Mouse (Mus musculus) limb, embryonic 12.5 days (tissue): ENCODE data around the gene Net1. TPM values are rescaled to one million over a fixed set of nuclear protein-coding genes. Genes with fewer than 3 reads are reported as not detected.
A peak's percentile ranks its signal among the peaks of the same experiment; 100 is the strongest.

Experiments used
- ATAC-seq: fragments of 200-750 bp; cut with Nextera tagmentation; 2 replicates; pipeline ENCODE4 v1.8.0; 2017; ENCODE audit warnings: low read depth, moderate TSS enrichment; ENCODE audit not compliant: insufficient number of reproducible peaks, insufficient read depth, low FRiP score, low TSS enrichment
- H3K27ac ChIP-seq: fragments of 300-500 bp; sonication (generic); 2 replicates; pipeline ENCODE4 v1.5.1; 2016; ENCODE audit warnings: mild to moderate bottlenecking, moderate library complexity
- H3K27me3 ChIP-seq: fragments of 300-500 bp; sonication (generic); 2 replicates; pipeline ENCODE4 v1.6.1; 2016; ENCODE audit warnings: mild to moderate bottlenecking, moderate library complexity
- H3K36me3 ChIP-seq: fragments of 300-500 bp; sonication (generic); 2 replicates; pipeline ENCODE4 v1.6.1; 2016; ENCODE audit warnings: mild to moderate bottlenecking, moderate library complexity
- H3K4me1 ChIP-seq: fragments of 300-500 bp; sonication (generic); replicated peaks from 2 replicates; pipeline ENCODE4 v1.6.1; 2016
- H3K4me2 ChIP-seq: fragments of 300-500 bp; sonication (generic); 2 replicates; pipeline ENCODE4 v1.6.1; 2016; ENCODE audit warnings: mild to moderate bottlenecking, moderate library complexity
- H3K4me3 ChIP-seq: fragments of 300-500 bp; sonication (generic); replicated peaks from 2 replicates; pipeline ENCODE4 v1.5.1; 2016; ENCODE audit warnings: mild to moderate bottlenecking
- H3K9ac ChIP-seq: fragments of 300-500 bp; sonication (generic); replicated peaks from 2 replicates; pipeline ENCODE4 v1.6.1; 2016; ENCODE audit warnings: mild to moderate bottlenecking, moderate library complexity
- H3K9me3 ChIP-seq: fragments of 300-500 bp; sonication (generic); 2 replicates; pipeline ENCODE4 v1.6.1; 2016; ENCODE audit warnings: mild to moderate bottlenecking, moderate library complexity
- WGBS: fragments of 180-500 bp; shearing (Covaris S2); methylation state at CpG from one replicate; pipeline ENCODE4 v1.1.7; 2016; 5-methylcytosine and 5-hydroxymethylcytosine counted together
- polyA plus RNA-seq: library from polyadenylated mRNA; unstranded; fragments of >200 nt; fragmentation: Nextera tagmentation; extraction: Ambion mirVana; gene quantifications from 2 replicates; pipeline ENCODE4 v1.2.1, GENCODE M21; 2016

Net1 gene
- polyA plus RNA-seq, 1 experiment from 2014 or later: 130 TPM

- WGBS: 34% methylated on average over 8 of the region's 8 CpGs
- peak overlapping the region; percentile 69 for H3K4me2 ChIP-seq
- peak overlapping the region; percentile 24; the same call in 1 of the 2 replicates for H3K27ac ChIP-seq
- ATAC-seq: peak; percentile 48
- H3K9me3 ChIP-seq: no peaks in the 10 kb centered on the region
- no peak overlapping the region for H3K9ac ChIP-seq
- H3K4me1 ChIP-seq: peaks cover 24% of the 10 kb centered on the region
- H3K27me3 ChIP-seq: no peaks in the 10 kb centered on the region
- H3K4me3 ChIP-seq: peak overlapping the region; percentile 17
- H3K36me3 ChIP-seq: peaks cover 45% of the 10 kb centered on the region
Observed at GRCm38 (mm10) chr13:3890061-3890460, 28.0 kb downstream of the Net1 start.

DNA sequence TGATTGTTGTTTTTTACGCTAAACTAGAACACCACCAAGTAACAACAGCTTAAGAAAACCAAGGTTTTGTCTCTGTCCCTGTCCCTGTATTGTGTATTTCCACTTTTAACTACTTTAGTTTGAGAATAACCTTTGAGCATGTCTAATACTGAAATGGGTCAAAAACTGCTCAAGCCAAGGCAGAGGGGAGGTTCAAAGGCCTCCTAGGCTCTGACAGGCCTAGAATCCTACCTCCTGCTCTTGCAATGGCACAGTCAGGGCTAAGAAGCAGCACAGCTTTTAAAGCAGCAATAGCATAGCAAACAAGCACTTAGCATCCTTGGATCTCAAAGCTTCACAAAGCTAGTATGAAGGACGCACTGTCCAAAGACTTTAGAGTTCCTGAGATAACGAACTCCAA lies 28.9 kb downstream of the Net1 start:
- no peak overlapping the region for H3K27ac ChIP-seq
- no peaks in the 10 kb centered on the region for H3K9me3 ChIP-seq
- WGBS: 91% methylated on average over 3 of the region's 3 CpGs
- no peaks in the 10 kb centered on the region for H3K27me3 ChIP-seq
- H3K4me1 ChIP-seq: peaks cover 17% of the 10 kb centered on the region
- 0 out of 2 replicates have a peak overlapping the region, but pooled peaks have one; percentile 2 for H3K4me2 ChIP-seq
- H3K36me3 ChIP-seq: peaks cover 54% of the 10 kb centered on the region
- no peak for ATAC-seq
- H3K4me3 ChIP-seq: no peak overlapping the region
- H3K9ac ChIP-seq: no peak overlapping the region

DNA sequence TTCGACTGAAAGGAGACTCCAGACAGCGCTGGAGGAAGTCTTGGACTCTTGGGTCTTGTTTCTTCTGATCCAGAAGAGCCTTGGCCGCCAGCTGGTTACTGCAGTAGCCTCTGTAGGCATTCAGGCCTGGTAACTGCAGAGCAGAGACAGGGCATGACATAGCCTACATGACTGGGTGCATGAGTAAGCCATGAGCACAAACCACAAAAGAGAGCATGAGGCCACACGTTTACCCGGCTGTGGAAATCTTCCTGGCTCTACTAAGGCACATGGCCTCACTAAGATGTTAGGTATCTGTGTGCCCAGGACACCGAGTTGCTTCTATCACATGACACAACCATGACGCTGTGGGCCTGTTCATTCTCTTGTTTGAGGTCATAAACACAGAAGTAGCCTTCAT lies 31.4 kb downstream of the Net1 start:
- WGBS: 94% methylated on average over 7 of the region's 7 CpGs
- H3K9ac ChIP-seq: no peak overlapping the region
- no peak overlapping the region for H3K27ac ChIP-seq
- no peak overlapping the region for H3K4me3 ChIP-seq
- ATAC-seq: no peak
- H3K36me3 ChIP-seq: peaks cover 79% of the 10 kb centered on the region
- H3K9me3 ChIP-seq: no peaks in the 10 kb centered on the region
- H3K4me2 ChIP-seq: no peak overlapping the region
- peaks cover 8% of the 10 kb centered on the region for H3K4me1 ChIP-seq
- H3K27me3 ChIP-seq: no peaks in the 10 kb centered on the region

DNA sequence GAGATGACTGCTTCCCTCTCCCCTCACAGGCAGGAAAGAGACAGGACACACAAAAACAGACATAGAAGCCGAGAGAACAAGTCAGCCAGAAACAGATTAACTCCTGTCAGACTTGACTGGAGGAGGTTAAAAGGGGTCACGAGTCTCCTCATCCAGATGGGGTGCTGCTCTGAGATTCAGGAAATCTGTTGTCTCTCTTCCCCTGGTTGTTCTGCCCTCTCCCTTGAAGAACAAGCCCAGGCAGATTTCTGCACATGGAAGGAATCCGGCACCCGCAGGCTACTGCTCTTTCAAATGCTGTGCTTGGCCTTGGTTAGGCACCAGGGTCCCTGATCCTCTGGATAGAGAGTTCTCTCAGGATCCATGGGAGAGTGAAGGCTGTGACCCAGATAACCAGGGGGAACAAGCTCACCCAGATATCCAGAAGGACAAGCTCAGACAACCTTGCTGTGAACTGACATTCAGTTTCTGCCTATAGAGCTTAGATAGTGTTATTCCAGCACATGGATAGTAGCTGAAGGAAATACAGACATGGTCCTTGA lies 40.3 kb downstream of the Net1 start:
- H3K4me2 ChIP-seq: no peak overlapping the region
- H3K27ac ChIP-seq: peak overlapping the region; percentile 62; the same call in 1 of the 2 replicates
- 0 out of 2 replicates have a peak, but pooled peaks cover 3% of the 10 kb centered on the region for H3K9me3 ChIP-seq
- no peaks in the 10 kb centered on the region for H3K4me1 ChIP-seq
- no peaks in the 10 kb centered on the region for H3K27me3 ChIP-seq
- no peak overlapping the region for H3K4me3 ChIP-seq
- H3K36me3 ChIP-seq: peaks cover 25% of the 10 kb centered on the region
- ATAC-seq: 0 out of 2 replicates have a peak, but pooled peaks have one; percentile 8
- WGBS: 51% methylated on average over 4 of the region's 4 CpGs
- no peak overlapping the region for H3K9ac ChIP-seq

GRCm38 (mm10) chr13:3877185-3877584 lies 40.8 kb downstream of the Net1 start:
- peak; percentile 13; the same call in 1 of the 2 replicates for ATAC-seq
- WGBS: 70% methylated on average over 6 of the region's 6 CpGs
- Histone ChIP-seq H3K27me3 (no peaks in the 10 kb centered on the region), H3K36me3 (peaks cover 19% of the 10 kb centered on the region), H3K9ac (no peak overlapping the region), H3K9me3 (0 out of 2 replicates have a peak, but pooled peaks cover 3% of the 10 kb centered on the region), H3K4me1 (no peaks in the 10 kb centered on the region), H3K4me2 (no peak overlapping the region), H3K4me3 (no peak overlapping the region), H3K27ac (peak overlapping the region; percentile 62; the same call in 1 of the 2 replicates)

GRCm38 (mm10) chr13:3876448-3876847 lies 41.6 kb downstream of the Net1 start:
- 0 out of 2 replicates have a peak, but pooled peaks cover 3% of the 10 kb centered on the region for H3K9me3 ChIP-seq
- no peak overlapping the region for H3K9ac ChIP-seq
- H3K4me1 ChIP-seq: no peaks in the 10 kb centered on the region
- H3K27me3 ChIP-seq: no peaks in the 10 kb centered on the region
- H3K4me3 ChIP-seq: no peak overlapping the region
- ATAC-seq: no peak
- H3K27ac ChIP-seq: peak overlapping the region; percentile 29; the same call in 1 of the 2 replicates
- H3K4me2 ChIP-seq: no peak overlapping the region
- WGBS: 82% methylated on average over 6 of the region's 6 CpGs
- H3K36me3 ChIP-seq: peaks cover 12% of the 10 kb centered on the region

DNA sequence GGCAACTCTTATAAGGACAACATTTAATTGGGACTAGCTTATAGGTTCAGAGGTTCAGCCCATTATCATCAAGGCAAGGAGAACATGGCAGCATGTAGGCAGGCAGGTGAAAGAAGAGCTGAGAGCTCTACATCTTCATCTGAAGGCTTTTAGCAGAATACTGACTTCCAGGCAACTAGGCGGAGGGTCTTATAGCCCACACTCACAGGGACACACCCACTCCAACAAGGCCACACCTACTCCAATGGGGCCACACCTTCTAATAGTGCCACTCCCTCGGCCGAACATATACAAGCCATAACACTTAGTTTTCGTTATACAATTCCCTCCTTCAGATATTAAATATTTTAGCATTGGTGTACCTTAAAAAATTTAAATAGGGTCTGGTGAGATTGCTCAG lies 45.2 kb downstream of the Net1 start:
- ATAC-seq: no peak
- Histone ChIP-seq H3K27me3 (no peaks in the 10 kb centered on the region), H3K9ac (no peak overlapping the region), H3K27ac (no peak overlapping the region), H3K4me1 (no peaks in the 10 kb centered on the region), H3K4me3 (no peak overlapping the region), H3K9me3 (0 out of 2 replicates have a peak, but pooled peaks cover 3% of the 10 kb centered on the region), H3K4me2 (no peak overlapping the region), H3K36me3 (no peaks in the 10 kb centered on the region)
- WGBS: 90% methylated on average over 4 of the region's 4 CpGs

- Histone ChIP-seq H3K36me3 (no peaks in the 10 kb centered on the region), H3K27me3 (no peaks in the 10 kb centered on the region), H3K9ac (no peak overlapping the region), H3K4me3 (no peak overlapping the region), H3K4me2 (no peak overlapping the region), H3K9me3 (0 out of 2 replicates have a peak, but pooled peaks cover 3% of the 10 kb centered on the region), H3K27ac (no peak overlapping the region), H3K4me1 (no peaks in the 10 kb centered on the region)
- ATAC-seq: no peak
Observed at GRCm38 (mm10) chr13:3869901-3870300, 48.1 kb downstream of the Net1 start.

GRCm38 (mm10) chr13:3867158-3867557 lies 50.9 kb downstream of the Net1 start:
- Histone ChIP-seq H3K4me1 (no peaks in the 10 kb centered on the region), H3K27me3 (no peaks in the 10 kb centered on the region), H3K4me3 (no peak overlapping the region), H3K36me3 (no peaks in the 10 kb centered on the region), H3K9ac (no peak overlapping the region), H3K27ac (no peak overlapping the region), H3K9me3 (no peaks in the 10 kb centered on the region), H3K4me2 (no peak overlapping the region)
- 91% methylated on average over 6 of the region's 6 CpGs for WGBS
- no peak for ATAC-seq

DNA sequence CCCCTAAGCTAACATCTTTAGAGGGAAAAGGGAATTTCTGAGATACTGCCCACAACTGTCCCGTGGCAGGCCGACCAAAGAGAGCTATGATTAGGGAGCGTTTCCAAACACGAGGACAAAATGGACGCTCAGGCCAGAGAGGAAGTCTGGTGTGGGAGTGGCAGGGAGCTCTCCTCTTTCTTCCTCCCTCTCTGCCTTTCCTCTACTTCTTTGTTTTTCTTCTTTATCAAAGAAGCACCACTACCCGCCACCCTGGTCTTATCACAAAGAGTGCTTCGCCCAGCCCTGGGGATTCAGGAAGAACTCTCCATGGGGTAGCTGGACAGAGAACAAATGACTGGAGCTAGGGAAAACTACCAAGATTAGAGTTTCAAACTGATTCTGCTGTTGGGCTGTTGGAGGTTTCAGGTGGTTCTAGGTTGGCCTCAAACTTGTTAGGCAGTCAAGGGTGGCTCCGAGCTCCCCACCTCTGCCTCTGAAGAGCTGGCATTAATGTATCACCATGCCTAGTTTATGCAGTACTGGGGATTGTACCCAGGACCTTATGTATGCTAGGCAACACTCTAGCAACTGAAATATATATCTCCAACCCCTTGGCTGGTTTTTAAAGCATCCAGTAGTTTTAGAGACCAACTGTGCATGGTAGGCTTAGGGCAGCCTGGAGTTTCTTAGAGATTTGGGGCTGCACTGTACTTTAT lies 51.5 kb downstream of the Net1 start:
- H3K27me3 ChIP-seq: no peaks in the 10 kb centered on the region
- no peak overlapping the region for H3K4me3 ChIP-seq
- no peaks in the 10 kb centered on the region for H3K4me1 ChIP-seq
- H3K36me3 ChIP-seq: no peaks in the 10 kb centered on the region
- no peaks in the 10 kb centered on the region for H3K9me3 ChIP-seq
- ATAC-seq: no peak
- H3K27ac ChIP-seq: no peak overlapping the region
- 87% methylated on average over 8 of the region's 8 CpGs for WGBS
- no peak overlapping the region for H3K9ac ChIP-seq
- no peak overlapping the region for H3K4me2 ChIP-seq

DNA sequence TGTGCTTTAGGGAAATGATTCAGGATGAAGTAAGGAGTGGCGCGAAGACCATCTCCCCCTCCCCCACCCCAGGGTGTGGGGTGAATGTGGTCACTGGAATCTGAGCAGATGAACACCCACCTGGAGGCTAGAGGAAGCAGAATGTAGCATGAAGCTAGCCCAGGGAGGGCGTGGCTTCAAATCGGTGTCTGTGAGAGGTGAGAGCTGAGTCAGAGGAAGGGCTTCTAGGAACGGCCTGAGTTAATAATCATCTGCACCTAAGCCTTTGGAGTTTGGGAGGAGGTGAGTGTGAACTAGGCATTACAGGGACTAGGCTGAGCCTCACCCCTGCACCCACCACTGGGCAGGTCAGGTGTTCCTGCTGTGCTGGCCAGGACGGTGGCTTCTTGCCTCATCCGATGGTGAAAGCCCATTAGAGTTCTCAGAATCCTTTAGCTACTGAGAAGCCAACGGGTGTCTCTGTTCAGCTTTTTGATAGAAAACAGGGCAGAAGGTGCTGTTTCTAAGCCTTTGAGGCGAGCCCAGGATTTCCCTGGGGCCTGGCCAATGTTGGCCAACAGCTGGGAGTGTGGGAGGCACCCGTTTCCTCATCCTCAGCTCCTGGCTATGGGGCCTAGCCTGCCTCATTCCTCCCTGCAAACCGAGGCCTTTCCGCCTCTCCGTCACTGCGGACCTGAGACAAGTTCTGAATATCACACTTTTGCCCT lies 52.2 kb downstream of the Net1 start:
- H3K4me1 ChIP-seq: no peaks in the 10 kb centered on the region
- H3K9ac ChIP-seq: no peak overlapping the region
- no peak overlapping the region for H3K4me2 ChIP-seq
- H3K27me3 ChIP-seq: no peaks in the 10 kb centered on the region
- H3K4me3 ChIP-seq: no peak overlapping the region
- H3K36me3 ChIP-seq: no peaks in the 10 kb centered on the region
- H3K9me3 ChIP-seq: no peaks in the 10 kb centered on the region
- no peak for ATAC-seq
- H3K27ac ChIP-seq: no peak overlapping the region
- 77% methylated on average over 14 of the region's 14 CpGs for WGBS
